Mouse (Mus musculus): ENCODE measurements at regions not wholly inside any gene's neighbourhood (a gene's known extent, or its start where the extent isn't known, plus 50 kb on each side); places are given as distances from the start of the nearest gene placed in this dataset.
"Not testable (repeated sequence)": the region's sequence is repeated elsewhere in the genome, so short reads cannot be mapped to it uniquely, and the experiment has no call there.

DNA sequence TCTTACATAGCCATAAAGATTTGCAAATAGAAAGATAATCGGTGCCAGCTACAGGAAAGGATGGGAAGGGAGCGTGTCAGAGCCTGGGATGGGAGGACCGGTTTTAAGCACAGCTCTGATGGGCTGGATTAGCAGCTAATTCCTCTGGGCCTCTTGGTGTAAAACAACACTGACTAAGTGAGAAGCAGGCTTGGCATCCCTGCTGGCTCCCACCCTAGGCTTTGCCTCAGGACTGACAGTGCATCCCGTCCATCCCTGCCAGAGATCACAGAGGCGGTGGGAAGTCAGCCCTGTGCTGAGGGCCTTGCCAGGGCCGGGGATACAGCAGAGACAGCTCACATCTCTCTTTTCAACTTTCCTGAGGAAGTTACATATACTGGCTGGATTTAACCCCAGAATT, 90.8 kb upstream of the Sh3gl3 start:
- Histone ChIP-seq H3K27me3 (replicated peaks; ENCODE audit: control insufficient read depth, insufficient read depth, low read length) (no peaks in the 10 kb centered on the region), H3K4me3 (ENCODE audit: low read depth, low read length) (no peak overlapping the region), H3K36me3 (ENCODE audit: control insufficient read depth, insufficient read depth, low read length) (no peaks in the 10 kb centered on the region), H3K4me2 (ENCODE audit: low read depth, low read length) (no peak overlapping the region), H3K27ac (replicated peaks; ENCODE audit: low read depth, low read length) (no peak overlapping the region), H3K9ac (ENCODE audit: low read depth, low read length) (no peak overlapping the region), H3K9me3 (ENCODE audit: control insufficient read depth, low read length) (no peaks in the 10 kb centered on the region), H3K4me1 (ENCODE audit: control insufficient read depth, insufficient read depth, low read length) (peaks cover 15% of the 10 kb centered on the region)
- 12% methylated on average over 6 of the region's 6 CpGs for WGBS
- DNase-seq (ENCODE audit: low spot score), result peak; percentile 82
- ATAC-seq (ENCODE audit: low read depth), result peak; percentile 53; the same call in 1 of the 2 replicates

GRCm38 (mm10) chr7:82084473-82084872, 89.2 kb upstream of the Sh3gl3 start:
- DNase-seq (ENCODE audit: low spot score) (peak; percentile 37), ATAC-seq (ENCODE audit: low read depth) (peak; percentile 65)
- no peak overlapping the region for H3K4me3 ChIP-seq (ENCODE audit: low read depth, low read length)
- 48% methylated on average over 10 of the region's 10 CpGs for WGBS
- no peak overlapping the region for H3K4me2 ChIP-seq (ENCODE audit: low read depth, low read length)
- H3K9ac ChIP-seq (ENCODE audit: low read depth, low read length), result no peak overlapping the region
- no peaks in the 10 kb centered on the region for H3K27me3 ChIP-seq (replicated peaks; ENCODE audit: control insufficient read depth, insufficient read depth, low read length)
- no peak overlapping the region; the same call in 1 of the 2 replicates for H3K27ac ChIP-seq (replicated peaks; ENCODE audit: low read depth, low read length)
- no peaks in the 10 kb centered on the region for H3K36me3 ChIP-seq (ENCODE audit: control insufficient read depth, insufficient read depth, low read length)
- H3K9me3 ChIP-seq (ENCODE audit: control insufficient read depth, low read length), result no peaks in the 10 kb centered on the region
- H3K4me1 ChIP-seq (ENCODE audit: control insufficient read depth, insufficient read depth, low read length), result peaks cover 15% of the 10 kb centered on the region

GRCm38 (mm10) chr7:82085205-82085604, 88.4 kb upstream of the Sh3gl3 start:
- ATAC-seq (ENCODE audit: low read depth) (no peak), DNase-seq (ENCODE audit: low spot score) (no peak)
- H3K27me3 ChIP-seq (replicated peaks; ENCODE audit: control insufficient read depth, insufficient read depth, low read length), result no peaks in the 10 kb centered on the region
- H3K9me3 ChIP-seq (ENCODE audit: control insufficient read depth, low read length), result no peaks in the 10 kb centered on the region
- H3K9ac ChIP-seq (ENCODE audit: low read depth, low read length), result no peak overlapping the region
- H3K27ac ChIP-seq (replicated peaks; ENCODE audit: low read depth, low read length), result no peak overlapping the region
- H3K36me3 ChIP-seq (ENCODE audit: control insufficient read depth, insufficient read depth, low read length), result no peaks in the 10 kb centered on the region
- 80% methylated on average over 4 of the region's 4 CpGs for WGBS
- no peak overlapping the region for H3K4me3 ChIP-seq (ENCODE audit: low read depth, low read length)
- no peak overlapping the region for H3K4me2 ChIP-seq (ENCODE audit: low read depth, low read length)
- H3K4me1 ChIP-seq (ENCODE audit: control insufficient read depth, insufficient read depth, low read length), result peaks cover 15% of the 10 kb centered on the region

- H3K9me3 ChIP-seq (ENCODE audit: control insufficient read depth, low read length), result no peaks in the 10 kb centered on the region
- DNase-seq (ENCODE audit: low spot score) (peak; percentile 9), ATAC-seq (ENCODE audit: low read depth) (no peak)
- 70% methylated on average over 6 of the region's 6 CpGs for WGBS
- no peak overlapping the region for H3K9ac ChIP-seq (ENCODE audit: low read depth, low read length)
- no peak overlapping the region for H3K27ac ChIP-seq (replicated peaks; ENCODE audit: low read depth, low read length)
- no peak overlapping the region for H3K4me2 ChIP-seq (ENCODE audit: low read depth, low read length)
- no peak overlapping the region for H3K4me3 ChIP-seq (ENCODE audit: low read depth, low read length)
- no peaks in the 10 kb centered on the region for H3K27me3 ChIP-seq (replicated peaks; ENCODE audit: control insufficient read depth, insufficient read depth, low read length)
- no peaks in the 10 kb centered on the region for H3K36me3 ChIP-seq (ENCODE audit: control insufficient read depth, insufficient read depth, low read length)
- no peaks in the 10 kb centered on the region for H3K4me1 ChIP-seq (ENCODE audit: control insufficient read depth, insufficient read depth, low read length)
These were observed 75.5 kb upstream of the Sh3gl3 start for GRCm38 (mm10) chr7:82098136-82098535.

DNA sequence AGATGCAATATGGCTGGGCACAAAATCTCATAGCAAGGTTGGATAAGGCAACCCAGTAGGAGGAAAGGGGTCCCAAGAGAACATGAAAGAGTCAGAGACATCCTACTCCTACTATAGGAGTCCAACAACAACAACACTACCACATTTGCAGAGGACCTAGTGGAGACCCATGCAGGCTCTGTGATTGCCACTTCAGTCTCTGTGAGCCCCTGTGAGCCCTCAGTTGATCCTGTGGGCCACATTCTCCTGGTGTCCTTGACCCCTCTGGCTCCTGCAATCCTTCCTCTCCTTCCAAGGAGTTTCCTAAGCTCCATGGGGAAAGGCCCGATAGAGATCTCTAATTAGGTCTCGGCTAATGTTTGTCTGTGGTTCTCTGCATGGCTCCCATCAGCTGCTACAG, 72.3 kb upstream of the Sh3gl3 start:
- Histone ChIP-seq H3K9me3 (ENCODE audit: control insufficient read depth, low read length) (no peaks in the 10 kb centered on the region), H3K4me1 (ENCODE audit: control insufficient read depth, insufficient read depth, low read length) (peaks cover 4% of the 10 kb centered on the region; the same call in 1 of the 2 replicates), H3K4me2 (ENCODE audit: low read depth, low read length) (no peak overlapping the region), H3K27ac (replicated peaks; ENCODE audit: low read depth, low read length) (no peak overlapping the region), H3K27me3 (replicated peaks; ENCODE audit: control insufficient read depth, insufficient read depth, low read length) (no peaks in the 10 kb centered on the region), H3K36me3 (ENCODE audit: control insufficient read depth, insufficient read depth, low read length) (no peaks in the 10 kb centered on the region), H3K9ac (ENCODE audit: low read depth, low read length) (no peak overlapping the region), H3K4me3 (ENCODE audit: low read depth, low read length) (no peak overlapping the region)
- 84% methylated on average over 2 of the region's 2 CpGs for WGBS
- DNase-seq (ENCODE audit: low spot score) (no peak), ATAC-seq (ENCODE audit: low read depth) (no peak)

DNA sequence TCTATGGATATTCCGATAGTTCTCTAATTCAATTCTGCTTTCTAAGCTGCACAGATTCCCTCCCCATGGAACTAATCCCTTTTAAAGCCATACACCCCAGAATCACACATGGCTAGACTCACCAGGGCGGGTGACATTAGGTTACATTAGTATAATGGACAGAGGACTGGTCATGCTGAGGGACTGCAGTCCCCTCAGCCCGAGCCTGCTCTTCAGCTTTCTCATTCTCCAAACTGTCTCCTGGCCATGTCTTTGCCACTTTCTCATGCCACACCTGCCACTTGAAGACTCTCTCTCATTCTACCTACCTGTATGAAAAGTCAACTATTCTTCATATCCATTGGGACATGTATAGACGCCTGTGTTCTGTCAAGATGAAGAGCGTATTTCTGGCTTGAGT, 68.0 kb upstream of the Sh3gl3 start:
- ATAC-seq (ENCODE audit: low read depth) (no peak), DNase-seq (ENCODE audit: low spot score) (no peak)
- H3K9ac ChIP-seq (ENCODE audit: low read depth, low read length), result no peak overlapping the region
- 84% methylated on average over 5 of the region's 5 CpGs for WGBS
- H3K36me3 ChIP-seq (ENCODE audit: control insufficient read depth, insufficient read depth, low read length), result no peaks in the 10 kb centered on the region
- no peak overlapping the region for H3K27ac ChIP-seq (replicated peaks; ENCODE audit: low read depth, low read length)
- H3K4me2 ChIP-seq (ENCODE audit: low read depth, low read length), result no peak overlapping the region
- peaks cover 9% of the 10 kb centered on the region; the same call in 1 of the 2 replicates for H3K4me1 ChIP-seq (ENCODE audit: control insufficient read depth, insufficient read depth, low read length)
- H3K4me3 ChIP-seq (ENCODE audit: low read depth, low read length), result no peak overlapping the region
- H3K27me3 ChIP-seq (replicated peaks; ENCODE audit: control insufficient read depth, insufficient read depth, low read length), result no peaks in the 10 kb centered on the region
- H3K9me3 ChIP-seq (ENCODE audit: control insufficient read depth, low read length), result no peaks in the 10 kb centered on the region

DNA sequence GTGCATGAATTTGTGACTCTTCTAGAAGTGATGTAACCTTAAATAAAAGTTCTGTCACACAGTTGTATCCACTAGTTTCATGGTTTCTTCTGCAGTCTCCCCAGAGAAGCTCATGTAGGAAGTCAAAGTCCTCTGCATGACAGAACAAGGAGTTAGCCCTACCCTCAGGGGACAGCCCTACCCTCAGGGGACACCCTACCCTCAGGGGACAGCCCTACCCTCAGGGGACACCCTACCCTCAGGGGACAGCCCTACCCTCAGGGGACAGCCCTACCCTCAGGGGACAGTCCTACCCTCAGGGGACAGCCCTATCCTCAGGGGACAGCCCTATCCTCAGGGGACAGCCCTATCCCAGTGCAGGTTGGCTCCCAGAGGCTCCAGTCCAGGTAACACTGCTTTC, 64.5 kb upstream of the Sh3gl3 start:
- H3K9ac ChIP-seq (ENCODE audit: low read depth, low read length); H3K9me3 ChIP-seq (ENCODE audit: control insufficient read depth, low read length); H3K4me3 ChIP-seq (ENCODE audit: low read depth, low read length); H3K36me3 ChIP-seq (ENCODE audit: control insufficient read depth, insufficient read depth, low read length); H3K4me2 ChIP-seq (ENCODE audit: low read depth, low read length); DNase-seq (ENCODE audit: low spot score); H3K4me1 ChIP-seq (ENCODE audit: control insufficient read depth, insufficient read depth, low read length); H3K27me3 ChIP-seq (replicated peaks; ENCODE audit: control insufficient read depth, insufficient read depth, low read length); ATAC-seq (ENCODE audit: low read depth); H3K27ac ChIP-seq (replicated peaks; ENCODE audit: low read depth, low read length): not testable (repeated sequence)

DNA sequence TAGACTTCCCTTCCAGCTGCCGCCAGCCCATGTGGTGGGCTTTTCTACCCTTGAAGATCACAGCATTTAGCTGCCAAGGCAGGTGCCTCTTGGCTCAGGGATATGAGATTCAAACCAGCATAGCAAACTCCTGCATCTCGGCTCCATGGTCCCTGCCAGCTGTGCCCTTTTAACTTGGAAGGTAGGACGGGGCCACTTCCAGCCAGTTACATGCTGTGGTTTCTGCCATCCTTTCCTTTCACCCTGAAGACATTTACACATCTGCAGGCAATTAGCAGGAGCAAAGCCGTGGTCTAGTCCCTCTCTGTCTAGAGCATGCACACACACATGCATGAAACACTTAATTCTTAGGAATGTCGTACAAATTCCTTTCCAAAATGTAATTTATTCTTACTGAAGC, 64.1 kb upstream of the Sh3gl3 start:
- 17% methylated on average over 5 of the region's 5 CpGs for WGBS
- peak; percentile 92 for ATAC-seq (ENCODE audit: low read depth)
- peak; percentile 86 for DNase-seq (ENCODE audit: low spot score)

DNA sequence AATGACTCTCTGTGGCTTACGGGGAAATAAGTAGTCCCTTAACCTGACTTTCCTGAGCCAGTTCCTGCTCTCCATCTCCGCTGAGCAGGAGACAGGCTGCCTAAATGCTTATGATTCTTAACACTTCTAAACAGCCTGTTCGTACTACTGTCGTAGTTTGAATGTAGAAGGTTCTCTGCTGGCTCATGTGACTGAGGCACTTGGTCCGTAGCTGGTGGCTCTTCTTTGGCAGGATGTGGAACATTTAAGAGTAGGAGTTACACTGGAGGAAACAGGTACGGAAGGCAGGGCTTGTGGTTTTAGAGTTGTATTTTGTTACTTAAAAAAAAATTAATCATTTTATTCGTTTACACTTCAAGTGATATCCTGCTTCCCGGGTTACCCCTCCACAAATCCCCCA, 63.7 kb upstream of the Sh3gl3 start:
- ATAC-seq (ENCODE audit: low read depth) (peak; percentile 35; the same call in 1 of the 2 replicates), DNase-seq (ENCODE audit: low spot score) (no peak)
- no peak overlapping the region for H3K9ac ChIP-seq (ENCODE audit: low read depth, low read length)
- H3K4me2 ChIP-seq (ENCODE audit: low read depth, low read length), result 0 out of 2 replicates have a peak overlapping the region, but pooled peaks have one; percentile 12
- H3K27ac ChIP-seq (replicated peaks; ENCODE audit: low read depth, low read length), result 0 out of 2 replicates have a peak overlapping the region, but pooled peaks have one; percentile 39
- H3K4me1 ChIP-seq (ENCODE audit: control insufficient read depth, insufficient read depth, low read length), result peaks cover 9% of the 10 kb centered on the region; the same call in 1 of the 2 replicates
- no peaks in the 10 kb centered on the region for H3K9me3 ChIP-seq (ENCODE audit: control insufficient read depth, low read length)
- H3K4me3 ChIP-seq (ENCODE audit: low read depth, low read length), result no peak overlapping the region
- no peaks in the 10 kb centered on the region for H3K27me3 ChIP-seq (replicated peaks; ENCODE audit: control insufficient read depth, insufficient read depth, low read length)
- no peaks in the 10 kb centered on the region for H3K36me3 ChIP-seq (ENCODE audit: control insufficient read depth, insufficient read depth, low read length)
- WGBS, result 33% methylated on average over 8 of the region's 8 CpGs

More for the DNA sequence above, 64.1 kb upstream of the Sh3gl3 start:
- 0 out of 2 replicates have a peak overlapping the region, but pooled peaks have one; percentile 12 for H3K4me2 ChIP-seq (ENCODE audit: low read depth, low read length)
- no peak overlapping the region for H3K27ac ChIP-seq (replicated peaks; ENCODE audit: low read depth, low read length)
- no peaks in the 10 kb centered on the region for H3K9me3 ChIP-seq (ENCODE audit: control insufficient read depth, low read length)
- H3K27me3 ChIP-seq (replicated peaks; ENCODE audit: control insufficient read depth, insufficient read depth, low read length), result no peaks in the 10 kb centered on the region
- H3K4me1 ChIP-seq (ENCODE audit: control insufficient read depth, insufficient read depth, low read length), result peaks cover 6% of the 10 kb centered on the region; the same call in 1 of the 2 replicates
- no peak overlapping the region for H3K9ac ChIP-seq (ENCODE audit: low read depth, low read length)
- H3K36me3 ChIP-seq (ENCODE audit: control insufficient read depth, insufficient read depth, low read length), result no peaks in the 10 kb centered on the region
- no peak overlapping the region for H3K4me3 ChIP-seq (ENCODE audit: low read depth, low read length)

Data from embryonic facial prominence, embryonic 14.5 days (tissue).